Mouse (Mus musculus) regulatory T cell (primary cell): Measurements from ENCODE around the gene Cic.
"Not testable (repeated sequence)": the region's sequence is repeated elsewhere in the genome, so short reads cannot be mapped to it uniquely, and the experiment has no call there.

Experiments
- in situ Hi-C: fragments of 300-600 bp; cut with MboI, MseI; formaldehyde crosslinking; loops from one replicate; pipeline ENCODE4 v1.15.1; 2025; ENCODE audit warnings: high pct_unique_total_duplicates

The Cic gene

DNA sequence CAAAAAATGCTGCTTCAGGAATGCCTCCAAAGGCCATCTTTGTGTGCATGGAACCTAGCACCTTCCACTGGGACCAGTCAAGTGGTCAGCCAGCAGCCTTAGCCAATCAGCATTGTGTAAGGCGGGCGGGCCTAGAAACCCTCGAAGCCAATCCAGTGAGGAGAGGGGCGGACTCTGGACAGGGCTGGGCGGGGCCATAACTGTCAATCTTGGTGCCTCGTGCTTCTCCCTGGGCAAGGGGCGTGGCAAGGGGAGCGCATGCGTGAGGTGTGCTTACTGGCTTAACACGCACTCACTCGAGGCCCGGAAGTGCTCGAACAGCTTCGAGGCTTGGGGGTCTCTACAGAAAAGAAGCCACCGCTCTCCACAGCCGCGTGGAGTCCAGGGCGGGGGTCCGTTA, 33.6 kb downstream of the Cic start, which contains the start of gene Prr19:
Gene Prr19, plus strand, starts transcription at position 349 of the 400 bp plus-strand sequence.
- in situ Hi-C loops, result no loop called here

- in situ Hi-C loops, result no loop called here
Measured at GRCm38 (mm10) chr7:25303003-25303684, 35.6 kb downstream of the Cic start.

GRCm38 (mm10) chr7:25303685-25304006, 36.1 kb downstream of the Cic start:
- in situ Hi-C loops, result no loop called here

GRCm38 (mm10) chr7:25305481-25305880, 38.0 kb downstream of the Cic start:
- in situ Hi-C loops, result no loop called here

- in situ Hi-C loops, result no loop called here
Measured at GRCm38 (mm10) chr7:25305956-25306613, 38.6 kb downstream of the Cic start, which contains the start of gene Tmem145. Tmem145 (plus strand) TSS chr7:25306106.

GRCm38 (mm10) chr7:25306614-25306996, 39.1 kb downstream of the Cic start:
- in situ Hi-C loops, result no loop called here

GRCm38 (mm10) chr7:25308702-25309318, 41.3 kb downstream of the Cic start:
- in situ Hi-C loops, result no loop called here

DNA sequence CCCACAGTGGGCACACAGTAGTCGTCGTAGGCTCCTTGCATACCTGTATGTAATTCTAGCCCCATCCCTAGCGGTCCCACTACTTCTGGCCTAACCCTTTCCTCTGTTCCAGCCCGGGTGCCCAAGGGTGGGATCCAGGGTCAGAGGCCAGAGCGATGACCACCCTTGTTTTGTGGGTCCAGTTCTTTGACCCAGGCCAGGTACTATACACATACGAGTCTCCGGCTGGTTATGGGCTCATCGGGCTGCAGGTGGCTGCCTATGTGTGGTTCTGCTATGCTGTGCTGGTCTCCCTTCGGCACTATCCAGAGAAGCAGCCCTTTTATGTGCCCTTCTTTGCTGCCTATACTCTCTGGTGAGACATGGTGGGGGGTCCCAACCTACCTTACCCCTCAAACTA, 41.9 kb downstream of the Cic start:
- in situ Hi-C loops, result no loop called here

DNA sequence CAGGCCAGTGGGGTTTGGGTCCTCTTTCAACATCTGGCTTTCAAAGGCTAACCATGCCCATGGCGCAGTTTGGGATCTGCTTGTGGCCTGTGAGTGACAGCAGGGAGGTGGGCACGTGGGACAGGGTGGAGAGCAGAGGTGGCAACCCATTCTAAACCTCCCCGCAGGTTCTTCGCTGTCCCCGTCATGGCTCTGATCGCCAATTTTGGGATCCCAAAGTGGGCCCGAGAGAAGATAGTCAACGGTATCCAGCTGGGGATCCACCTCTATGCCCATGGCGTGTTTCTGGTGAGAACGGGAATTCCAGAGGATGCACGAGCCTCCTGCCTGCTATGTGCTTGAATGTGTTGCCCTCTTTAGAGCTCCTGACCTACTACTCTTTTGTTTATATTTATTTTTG, 43.7 kb downstream of the Cic start:
- in situ Hi-C loops, result no loop called here

DNA sequence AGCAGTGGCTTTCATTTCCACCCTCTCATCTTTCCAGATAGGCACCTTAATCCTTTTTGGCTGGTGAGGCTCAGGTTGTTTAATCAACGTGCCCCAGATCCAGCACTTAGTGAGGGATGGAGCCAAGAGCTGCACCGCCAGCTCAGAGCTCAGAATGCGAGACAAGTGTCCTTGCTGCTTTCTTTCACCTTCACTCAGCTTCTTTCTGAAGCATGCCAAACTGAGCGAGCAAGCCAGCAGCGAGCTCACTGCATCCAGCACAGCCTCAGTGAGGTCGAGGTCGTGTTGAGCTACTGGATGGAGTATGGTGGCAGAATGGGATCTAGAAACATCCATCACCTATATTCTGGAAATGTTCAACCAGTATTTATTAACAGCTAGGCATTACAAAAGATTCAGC, 45.8 kb downstream of the Cic start:
- in situ Hi-C loops, result no loop called here

DNA sequence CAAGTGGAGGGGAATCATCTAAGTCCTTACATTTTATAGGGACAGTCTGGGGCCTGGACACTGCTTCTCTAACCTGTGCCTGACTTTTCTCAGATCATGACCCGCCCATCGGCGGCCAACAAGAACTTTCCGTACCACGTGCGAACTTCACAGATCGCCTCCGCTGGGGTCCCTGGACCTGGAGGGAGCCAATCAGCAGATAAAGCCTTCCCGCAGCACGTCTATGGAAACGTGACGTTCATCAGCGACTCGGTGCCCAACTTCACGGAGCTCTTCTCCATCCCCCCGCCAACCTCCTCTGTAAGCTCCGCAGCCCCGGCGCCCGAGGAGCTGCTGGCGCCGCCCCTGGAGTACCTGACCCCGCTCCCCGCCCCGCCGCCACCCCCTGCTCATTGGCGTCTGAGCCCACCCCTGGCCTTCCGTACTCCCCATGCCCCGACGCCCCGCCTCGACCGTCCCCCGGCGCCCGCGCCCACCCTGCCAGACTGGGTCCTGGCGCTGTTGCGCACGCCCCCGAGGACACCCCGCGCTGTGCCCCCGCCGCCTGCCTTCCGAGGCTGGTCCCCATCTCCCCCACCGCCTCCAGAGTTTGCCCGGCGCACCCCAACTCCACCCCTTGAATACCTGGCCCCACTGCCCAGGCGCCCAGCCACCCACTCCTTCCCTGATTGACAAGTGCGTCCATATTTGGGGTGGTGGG, 47.3 kb downstream of the Cic start:
- in situ Hi-C loops, result no loop called here

- in situ Hi-C loops, result no loop called here
Measured at GRCm38 (mm10) chr7:25315306-25316041, 48.0 kb downstream of the Cic start.

DNA sequence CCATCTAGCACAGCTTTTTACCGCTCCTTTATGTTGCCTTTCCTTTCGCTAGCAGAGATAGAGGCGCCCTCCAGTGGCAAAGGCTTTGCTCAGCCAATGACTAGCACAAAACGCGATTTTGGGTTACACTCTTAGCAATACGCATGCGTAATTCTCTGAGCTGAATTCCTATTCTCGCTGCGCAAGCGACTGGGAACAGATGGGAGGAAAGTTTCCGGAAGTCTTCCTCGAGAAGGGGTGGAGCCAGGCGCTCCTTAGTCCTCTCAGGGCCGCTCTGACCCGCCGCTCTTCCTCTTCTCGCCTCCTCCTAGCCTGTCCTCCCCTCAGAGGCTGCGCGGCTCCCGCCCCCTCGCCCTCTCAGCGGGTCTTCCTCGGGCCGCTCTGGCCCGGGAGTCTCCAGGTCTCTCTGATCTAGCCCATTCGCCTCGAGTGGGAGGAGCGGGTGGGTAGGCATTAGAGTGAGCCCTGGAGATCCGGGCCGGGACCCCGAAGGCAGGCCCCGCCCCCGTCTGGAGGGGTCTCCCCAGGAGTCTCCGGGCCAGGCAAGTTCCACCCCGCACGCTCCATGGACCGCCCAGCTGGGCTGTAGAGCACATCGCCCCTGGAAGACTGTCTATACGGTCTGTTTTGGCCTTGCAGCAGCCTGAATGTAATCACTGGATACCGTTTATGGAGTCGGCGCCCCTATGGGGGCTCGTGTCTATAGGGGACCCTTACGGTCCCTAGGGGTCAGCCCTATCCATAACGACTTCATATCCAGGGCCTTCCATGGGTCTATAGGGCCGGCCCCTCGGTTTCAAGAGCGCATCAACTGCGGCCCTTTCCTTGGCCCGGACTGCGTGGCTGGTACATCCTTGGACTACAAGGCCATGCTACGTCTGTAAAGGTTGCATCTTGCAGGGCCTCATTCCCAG, 49.3 kb downstream of the Cic start, which contains the start of gene Megf8:
Gene Megf8, plus strand, starts transcription at position 633 of the 914 bp plus-strand sequence.
- in situ Hi-C loops, result no loop called here

DNA sequence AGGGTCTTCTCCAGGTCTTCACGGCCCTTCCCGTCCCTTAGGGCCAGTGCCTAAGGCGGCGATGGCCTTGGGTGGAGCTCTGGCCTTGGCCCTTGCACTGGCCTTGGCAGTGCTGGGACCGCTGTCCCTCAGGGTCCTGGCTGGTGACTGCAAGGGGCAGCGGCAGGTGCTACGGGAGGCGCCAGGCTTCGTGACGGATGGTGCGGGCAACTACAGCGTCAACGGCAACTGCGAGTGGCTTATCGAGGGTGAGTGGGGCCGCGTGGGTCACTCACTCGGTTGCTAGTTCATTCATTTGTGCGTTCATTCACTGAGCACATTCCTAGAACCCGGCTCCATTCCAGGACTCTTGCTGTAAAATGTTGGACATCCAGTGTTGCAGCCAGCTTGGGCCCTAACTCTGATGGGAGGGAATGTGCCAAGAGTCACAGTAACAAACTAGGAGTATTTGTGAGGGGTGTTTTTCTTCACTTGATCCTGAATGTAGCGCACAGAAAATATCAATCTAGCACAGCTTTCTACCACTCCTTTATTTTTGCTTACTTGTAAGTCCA, 50.0 kb downstream of the Cic start:
- in situ Hi-C loops, result no loop called here

DNA sequence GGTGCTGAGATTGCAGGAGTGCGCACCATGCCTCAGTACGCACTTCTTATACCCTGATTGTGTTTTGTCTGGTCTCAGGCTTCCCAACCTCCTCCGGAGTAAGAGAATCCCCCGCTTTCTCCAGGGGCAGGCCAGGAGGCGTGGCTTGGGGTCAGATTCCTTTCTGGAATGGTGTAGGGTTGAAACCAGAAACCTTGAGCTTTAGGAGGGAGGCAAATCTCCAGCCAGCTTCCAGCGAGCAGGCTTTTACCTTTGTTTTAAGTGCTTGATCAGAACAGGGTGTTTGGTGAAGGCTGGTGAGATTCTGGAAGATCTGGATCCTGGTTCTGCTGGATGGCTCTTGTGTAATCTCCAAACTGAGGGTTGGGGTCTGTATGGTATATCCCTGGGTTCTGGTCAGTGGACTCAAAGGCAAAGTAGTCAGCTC, 54.6 kb downstream of the Cic start:
- in situ Hi-C loops, result no loop called here

DNA sequence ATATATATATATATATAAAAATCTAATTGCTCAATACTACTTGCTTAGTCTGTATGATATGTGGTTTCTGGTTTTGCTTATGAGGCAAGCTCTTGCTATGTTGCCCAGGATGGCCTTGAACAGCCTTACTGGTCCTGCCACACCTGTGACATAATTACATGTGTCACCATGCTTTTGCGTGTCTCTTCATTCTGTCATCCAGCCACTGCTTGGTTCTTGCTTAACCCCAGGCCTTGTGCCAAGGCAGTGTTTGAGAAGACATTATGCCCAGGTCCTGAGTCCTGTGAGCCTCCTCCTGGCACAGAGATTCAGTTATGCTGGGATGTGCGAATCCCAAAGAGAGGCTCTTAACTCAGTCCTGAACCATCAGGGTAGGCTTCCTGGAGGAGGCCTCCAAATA, 55.7 kb downstream of the Cic start:
- in situ Hi-C loops, result no loop called here

DNA sequence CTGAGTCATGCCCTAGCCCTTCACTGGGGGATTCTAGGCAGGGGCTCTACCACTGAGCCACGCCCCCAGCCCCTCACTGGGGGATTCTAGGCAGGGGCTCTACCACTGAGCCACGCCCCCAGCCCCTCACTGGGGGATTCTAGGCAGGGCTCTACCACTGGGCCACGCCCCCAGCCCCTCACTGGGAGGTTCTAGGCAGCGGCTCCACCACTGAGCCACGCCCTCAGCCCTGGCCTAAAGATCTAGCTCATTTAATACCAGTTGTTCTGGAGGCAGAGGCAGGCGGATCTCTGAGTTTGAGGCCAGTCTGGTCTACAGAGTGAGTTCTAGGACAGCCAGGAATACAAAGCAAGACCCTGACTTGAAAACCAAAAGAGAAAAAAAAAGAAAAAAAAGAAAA, 57.9 kb downstream of the Cic start:
- in situ Hi-C loops, result not testable (repeated sequence)

GRCm38 (mm10) chr7:25326233-25326632, 58.7 kb downstream of the Cic start:
- in situ Hi-C loops, result no loop called here

GRCm38 (mm10) chr7:25333596-25334307, 66.2 kb downstream of the Cic start:
- in situ Hi-C loops, result no loop called here

- in situ Hi-C loops, result no loop called here
Measured at GRCm38 (mm10) chr7:25334472-25334871, 67.0 kb downstream of the Cic start.
